Mouse (Mus musculus) heart, embryonic 15.5 days (tissue): ENCODE results near the gene Map2k3. TPM values are rescaled to one million over a fixed set of nuclear protein-coding genes. Genes with fewer than 3 reads are reported as not detected.

Experiments
- polyA plus RNA-seq: library from polyadenylated mRNA; unstranded; fragments of >200 nt; fragmentation: Nextera tagmentation; extraction: Ambion mirVana; gene quantifications from 2 replicates; pipeline ENCODE4 v1.2.1, GENCODE M21; 2015

Map2k3 gene
- polyA plus RNA-seq, 1 experiment from 2014 or later, result 53.3 TPM

Other genes with a start within 250 kb of the Map2k3 start
- 25.2 and 35.4 TPM in 2 replicates for gene Llgl1, start 232.3 kb upstream of the Map2k3 start, polyA plus RNA-seq
- gene Flii, start 204.8 kb upstream of the Map2k3 start, polyA plus RNA-seq, result 66.3 and 85.1 TPM in 2 replicates
- gene Mief2, start 203.6 kb upstream of the Map2k3 start, polyA plus RNA-seq, result 16.5 and 18.1 TPM in 2 replicates
- 7.4 and 11.0 TPM in 2 replicates for gene Top3a, start 154.7 kb upstream of the Map2k3 start, polyA plus RNA-seq
- 3.2 and 4.7 TPM in 2 replicates for gene Smcr8, start 154.5 kb upstream of the Map2k3 start, polyA plus RNA-seq
- 35.7 and 42.0 TPM in 2 replicates for gene Shmt1, start 120.3 kb upstream of the Map2k3 start, polyA plus RNA-seq
- 26.8 and 30.4 TPM in 2 replicates for gene Dhrs7b, start 101.4 kb upstream of the Map2k3 start, polyA plus RNA-seq
- gene Tmem11, start 52.8 kb upstream of the Map2k3 start, polyA plus RNA-seq, result 52.1 and 63.2 TPM in 2 replicates
- gene Natd1, start 17.3 kb upstream of the Map2k3 start, polyA plus RNA-seq, result 11.9 and 22.3 TPM in 2 replicates
- gene Kcnj12, start 90.5 kb downstream of the Map2k3 start, polyA plus RNA-seq, result 5.5 TPM in 2 replicates
- 1.8 and 3.4 TPM in 2 replicates for gene Tnfrsf13b, start 194.7 kb downstream of the Map2k3 start, polyA plus RNA-seq
- 60.7 and 79.1 TPM in 2 replicates for gene Usp22, start 243.0 kb downstream of the Map2k3 start, polyA plus RNA-seq